Mouse (Mus musculus) lung, embryonic 16.5 days (tissue): ENCODE results near the gene Itsn1. TPM values are rescaled to one million over a fixed set of nuclear protein-coding genes. Genes with fewer than 3 reads are reported as not detected.

ENCODE experiments used
- ATAC-seq: fragments of 200-750 bp; cut with Nextera tagmentation; 2 replicates; pipeline ENCODE4 v1.8.0; 2017; ENCODE audit warnings: low read depth, mild to moderate bottlenecking, moderate library complexity
- H3K27ac ChIP-seq: fragments of 300-500 bp; sonication (generic); 2 replicates; pipeline ENCODE4 v1.5.1; 2014; ENCODE audit warnings: mild to moderate bottlenecking, control low read depth, low read length
- H3K27me3 ChIP-seq: fragments of 300-500 bp; sonication (generic); 2 replicates; pipeline ENCODE4 v1.6.1; 2014; ENCODE audit warnings: low read depth, low read length, mixed read lengths; ENCODE audit not compliant: control insufficient read depth, insufficient read depth
- H3K36me3 ChIP-seq: fragments of 300-500 bp; sonication (generic); 2 replicates; pipeline ENCODE4 v1.6.1; 2014; ENCODE audit warnings: low read length; ENCODE audit not compliant: control insufficient read depth, insufficient read depth
- H3K4me1 ChIP-seq: fragments of 300-500 bp; sonication (generic); replicated peaks from 2 replicates; pipeline ENCODE4 v1.6.1; 2014; ENCODE audit warnings: low read length, mixed read lengths; ENCODE audit not compliant: control insufficient read depth, insufficient read depth
- H3K4me2 ChIP-seq: fragments of 300-500 bp; sonication (generic); 2 replicates; pipeline ENCODE4 v1.6.1; 2014; ENCODE audit warnings: low read depth, low read length, control low read depth
- H3K4me3 ChIP-seq: fragments of 300-500 bp; sonication (generic); 2 replicates; pipeline ENCODE4 v1.5.1; 2014; ENCODE audit warnings: mild to moderate bottlenecking, low read length, control low read depth
- H3K9ac ChIP-seq: fragments of 300-500 bp; sonication (generic); 2 replicates; pipeline ENCODE4 v1.6.1; 2014; ENCODE audit warnings: low read length, control low read depth
- H3K9me3 ChIP-seq: fragments of 300-500 bp; sonication (generic); 2 replicates; pipeline ENCODE4 v1.6.1; 2016; ENCODE audit warnings: low read length; ENCODE audit not compliant: control insufficient read depth
- WGBS: fragments of 180-500 bp; shearing (Covaris S2); extraction: QIAGEN DNeasy Blood & Tissue Kit; methylation state at CpG from one replicate; pipeline ENCODE4 v1.1.7; 2014; 5-methylcytosine and 5-hydroxymethylcytosine counted together
- polyA plus RNA-seq: library from polyadenylated mRNA; unstranded; fragments of >200 nt; fragmentation: Nextera tagmentation; extraction: Ambion mirVana; gene quantifications from 2 replicates; pipeline ENCODE4 v1.2.1, GENCODE M21; 2015

The Itsn1 gene
- polyA plus RNA-seq, 1 experiment from 2014 or later = 17.8 TPM

DNA sequence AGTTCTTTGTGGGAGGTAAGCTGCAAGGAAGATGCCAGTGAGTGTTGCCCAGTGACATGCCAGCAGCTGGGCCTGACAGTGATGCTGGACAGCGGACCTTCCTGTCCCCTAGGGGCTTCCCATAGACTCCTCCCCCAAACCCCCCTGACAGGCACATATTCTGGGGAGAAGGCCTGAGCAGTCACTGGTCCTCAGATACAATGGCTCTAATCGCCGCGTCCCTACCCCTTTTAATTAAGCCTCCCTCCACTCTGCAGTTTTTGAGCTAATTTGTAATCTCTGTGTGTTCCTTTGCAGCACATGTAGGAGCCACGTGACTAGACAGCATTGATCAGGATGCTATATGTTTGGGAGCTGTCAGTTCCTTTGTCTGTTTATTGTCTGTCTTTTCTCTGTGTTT, 41.6 kb downstream of the Itsn1 start:
- no peak for ATAC-seq
- Histone ChIP-seq H3K4me1 (peaks cover 6% of the 10 kb centered on the region), H3K27me3 (no peaks in the 10 kb centered on the region), H3K27ac (no peak overlapping the region), H3K4me2 (no peak overlapping the region), H3K36me3 (no peaks in the 10 kb centered on the region), H3K9me3 (no peaks in the 10 kb centered on the region), H3K9ac (no peak overlapping the region), H3K4me3 (no peak overlapping the region)
- 78% methylated on average over 5 of the region's 5 CpGs for WGBS

- Histone ChIP-seq H3K9me3 (no peaks in the 10 kb centered on the region), H3K4me1 (peaks cover 6% of the 10 kb centered on the region), H3K4me3 (no peak overlapping the region), H3K9ac (no peak overlapping the region), H3K27ac (no peak overlapping the region), H3K27me3 (no peaks in the 10 kb centered on the region), H3K36me3 (no peaks in the 10 kb centered on the region), H3K4me2 (no peak overlapping the region)
- 78% methylated on average over 6 of the region's 6 CpGs for WGBS
- ATAC-seq = no peak
Observed at GRCm38 (mm10) chr16:91771334-91771733, 42.3 kb downstream of the Itsn1 start.

GRCm38 (mm10) chr16:91772586-91772985, 43.5 kb downstream of the Itsn1 start:
- ATAC-seq = no peak
- H3K27ac ChIP-seq = no peak overlapping the region
- H3K9ac ChIP-seq = no peak overlapping the region
- no peak overlapping the region for H3K4me2 ChIP-seq
- no peak overlapping the region for H3K4me3 ChIP-seq
- no peaks in the 10 kb centered on the region; the same call in 1 of the 2 replicates for H3K4me1 ChIP-seq
- no peaks in the 10 kb centered on the region for H3K36me3 ChIP-seq
- H3K9me3 ChIP-seq = no peaks in the 10 kb centered on the region
- WGBS = 78% methylated on average over 7 of the region's 7 CpGs
- no peaks in the 10 kb centered on the region for H3K27me3 ChIP-seq

DNA sequence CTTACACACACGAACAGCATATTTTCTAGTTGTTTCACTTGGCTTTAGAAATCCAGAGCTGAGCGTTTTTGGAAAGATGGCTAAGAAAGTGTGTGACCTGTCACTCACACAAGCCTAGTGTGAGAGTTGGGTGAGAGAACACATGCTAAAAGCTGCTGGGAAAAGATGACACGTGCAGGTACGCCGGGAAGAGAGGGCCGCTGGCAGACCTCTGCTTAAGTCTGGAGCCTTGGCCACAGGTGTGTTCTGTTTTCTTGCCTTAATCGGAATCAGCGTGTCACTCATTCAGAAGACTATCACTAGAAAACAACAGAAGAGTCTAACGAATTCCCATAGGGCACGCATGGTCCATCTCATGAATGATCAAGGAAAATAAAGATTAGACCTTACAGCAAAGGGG, 50.5 kb downstream of the Itsn1 start:
- ATAC-seq = no peak
- Histone ChIP-seq H3K27me3 (no peaks in the 10 kb centered on the region), H3K4me3 (no peak overlapping the region), H3K27ac (no peak overlapping the region), H3K4me1 (peaks cover 2% of the 10 kb centered on the region), H3K4me2 (no peak overlapping the region), H3K36me3 (no peaks in the 10 kb centered on the region), H3K9ac (no peak overlapping the region), H3K9me3 (no peaks in the 10 kb centered on the region)
- WGBS = 67% methylated on average over 10 of the region's 10 CpGs

- 84% methylated on average over 7 of the region's 7 CpGs for WGBS
- Histone ChIP-seq H3K27me3 (no peaks in the 10 kb centered on the region), H3K27ac (no peak overlapping the region), H3K4me3 (no peak overlapping the region), H3K4me2 (no peak overlapping the region), H3K4me1 (peaks cover 2% of the 10 kb centered on the region), H3K36me3 (no peaks in the 10 kb centered on the region), H3K9me3 (no peaks in the 10 kb centered on the region), H3K9ac (no peak overlapping the region)
- no peak for ATAC-seq
Observed at GRCm38 (mm10) chr16:91780151-91780550, 51.1 kb downstream of the Itsn1 start.

DNA sequence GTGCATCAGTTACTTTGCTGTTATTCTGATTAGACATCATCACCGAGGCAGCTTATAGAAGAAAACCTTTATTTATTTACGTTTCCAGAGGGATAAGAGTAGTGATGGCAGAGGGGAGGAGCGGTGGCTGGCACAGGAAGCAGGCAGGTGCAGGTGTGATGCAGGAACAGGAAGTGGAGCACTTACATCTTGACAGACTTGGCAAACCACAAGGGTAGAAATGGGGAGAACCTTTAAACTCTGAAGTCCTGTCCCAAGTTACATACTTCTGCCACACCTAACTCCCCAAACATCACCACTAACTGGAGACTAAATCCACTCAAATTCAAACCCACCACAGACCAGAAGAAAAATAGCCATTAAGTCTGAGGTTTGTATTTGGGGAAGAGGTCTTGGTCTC, 51.7 kb downstream of the Itsn1 start:
- Histone ChIP-seq H3K27me3 (no peaks in the 10 kb centered on the region), H3K27ac (no peak overlapping the region), H3K36me3 (no peaks in the 10 kb centered on the region), H3K4me1 (peaks cover 2% of the 10 kb centered on the region), H3K9ac (no peak overlapping the region), H3K4me3 (no peak overlapping the region), H3K4me2 (no peak overlapping the region), H3K9me3 (no peaks in the 10 kb centered on the region)
- no peak for ATAC-seq
- WGBS = 66% methylated on average over 3 of the region's 3 CpGs

- Histone ChIP-seq H3K4me2 (no peak overlapping the region), H3K4me3 (no peak overlapping the region), H3K4me1 (peaks cover 5% of the 10 kb centered on the region), H3K27ac (no peak overlapping the region), H3K27me3 (no peaks in the 10 kb centered on the region), H3K9ac (no peak overlapping the region), H3K36me3 (no peaks in the 10 kb centered on the region), H3K9me3 (no peaks in the 10 kb centered on the region)
- no peak for ATAC-seq
- WGBS = 75% methylated on average over 7 of the region's 7 CpGs
Observed at GRCm38 (mm10) chr16:91783191-91783590, 54.1 kb downstream of the Itsn1 start.

DNA sequence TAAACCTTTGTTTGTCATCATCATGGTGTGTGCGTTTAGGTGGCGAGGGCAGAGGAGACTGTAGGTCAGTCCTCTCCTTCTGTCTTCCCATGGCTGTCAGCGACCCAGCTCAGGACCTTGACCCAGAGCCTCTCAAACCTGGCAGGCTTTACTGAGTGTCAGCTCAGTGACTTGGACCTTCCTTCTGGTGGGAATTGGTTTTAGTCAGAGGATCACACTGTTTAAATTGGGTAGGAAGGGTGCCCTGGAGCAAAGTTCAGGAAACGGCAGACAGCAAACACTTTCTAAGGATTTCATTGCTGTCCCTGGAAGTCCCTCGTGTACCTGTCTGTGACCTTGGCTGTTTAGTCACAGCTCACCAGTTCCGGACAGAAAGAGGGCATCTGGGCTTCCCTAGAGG, 55.2 kb downstream of the Itsn1 start:
- 79% methylated on average over 6 of the region's 6 CpGs for WGBS
- ATAC-seq = no peak

GRCm38 (mm10) chr16:91786425-91786824, 57.3 kb downstream of the Itsn1 start:
- Histone ChIP-seq H3K36me3 (no peaks in the 10 kb centered on the region), H3K9me3 (no peaks in the 10 kb centered on the region), H3K9ac (no peak overlapping the region), H3K4me1 (peaks cover 3% of the 10 kb centered on the region; the same call in 1 of the 2 replicates), H3K27me3 (no peaks in the 10 kb centered on the region), H3K4me2 (no peak overlapping the region), H3K27ac (no peak overlapping the region), H3K4me3 (no peak overlapping the region)
- peak; percentile 77 for ATAC-seq
- 52% methylated on average over 10 of the region's 10 CpGs for WGBS

More for the DNA sequence above, 55.2 kb downstream of the Itsn1 start:
- peaks cover 5% of the 10 kb centered on the region for H3K4me1 ChIP-seq
- H3K36me3 ChIP-seq = no peaks in the 10 kb centered on the region
- H3K4me2 ChIP-seq = no peak overlapping the region
- H3K27ac ChIP-seq = no peak overlapping the region
- H3K27me3 ChIP-seq = no peaks in the 10 kb centered on the region
- H3K9ac ChIP-seq = no peak overlapping the region
- H3K4me3 ChIP-seq = no peak overlapping the region
- H3K9me3 ChIP-seq = no peaks in the 10 kb centered on the region

DNA sequence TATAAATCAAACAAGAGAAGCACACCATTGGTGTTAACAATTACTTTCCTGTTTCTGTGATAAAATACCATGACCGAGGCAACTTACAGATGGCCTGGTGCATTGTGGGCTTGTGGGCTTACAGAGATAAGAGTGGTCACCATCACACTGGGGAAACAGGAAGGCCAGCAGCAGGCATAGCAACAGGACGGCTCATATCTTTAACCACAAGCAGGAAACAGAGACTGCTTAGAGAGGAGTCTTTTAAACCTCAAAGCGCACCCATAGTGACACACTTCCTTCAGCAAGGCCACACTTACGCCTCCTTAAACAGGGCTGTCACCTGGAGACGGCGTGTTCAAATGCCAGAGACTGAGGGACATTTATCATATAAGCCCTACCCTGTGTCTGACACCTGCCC, 60.6 kb downstream of the Itsn1 start:
- Histone ChIP-seq H3K4me1 (peaks cover 3% of the 10 kb centered on the region; the same call in 1 of the 2 replicates), H3K27ac (no peak overlapping the region), H3K4me2 (no peak overlapping the region), H3K9ac (no peak overlapping the region), H3K9me3 (no peaks in the 10 kb centered on the region), H3K27me3 (no peaks in the 10 kb centered on the region), H3K4me3 (no peak overlapping the region), H3K36me3 (no peaks in the 10 kb centered on the region)
- 51% methylated on average over 6 of the region's 6 CpGs for WGBS
- no peak for ATAC-seq
